Mouse (Mus musculus): ENCODE data around the gene Mapk14.

Mapk14 gene

GRCm38 (mm10) chr17:28690776-28691686, at the start of gene Mapk14:
Mapk14 (plus strand) TSS chr17:28691329.
- DNase-seq: peak; percentile 100

- no peak for DNase-seq
These were observed 47.4 kb upstream of the Mapk14 start for GRCm38 (mm10) chr17:28643697-28644096.

GRCm38 (mm10) chr17:28644112-28644511, 47.0 kb upstream of the Mapk14 start:
- DNase-seq: no peak

GRCm38 (mm10) chr17:28646221-28646620, 44.9 kb upstream of the Mapk14 start:
- DNase-seq: no peak

- DNase-seq: peak in 1 of 2 experiments; percentile 47
These were observed 42.3 kb upstream of the Mapk14 start for GRCm38 (mm10) chr17:28648607-28649370.

GRCm38 (mm10) chr17:28650268-28650667, 40.9 kb upstream of the Mapk14 start:
- no peak for DNase-seq

GRCm38 (mm10) chr17:28657936-28658335, 33.2 kb upstream of the Mapk14 start:
- no peak for DNase-seq

GRCm38 (mm10) chr17:28659564-28659963, 31.6 kb upstream of the Mapk14 start:
- DNase-seq: no peak

GRCm38 (mm10) chr17:28682311-28683084, 8.6 kb upstream of the Mapk14 start:
- peak; percentile 35 to 53 for DNase-seq

GRCm38 (mm10) chr17:28683601-28684000, 7.5 kb upstream of the Mapk14 start:
- DNase-seq: no peak

- DNase-seq: no peak
These were observed 6.5 kb upstream of the Mapk14 start for GRCm38 (mm10) chr17:28684631-28685030.

- no peak for DNase-seq
These were observed 3.8 kb upstream of the Mapk14 start for GRCm38 (mm10) chr17:28687354-28687753.

GRCm38 (mm10) chr17:28689586-28690283, 1.4 kb upstream of the Mapk14 start, which contains the start of gene Slc26a8:
Slc26a8 (minus strand) TSS chr17:28690233.
- DNase-seq: peak; percentile 37 to 57

GRCm38 (mm10) chr17:28691687-28692340, 685 bp downstream of the Mapk14 start:
- DNase-seq: peak; percentile 73 to 76

- peak; percentile 62 to 67 for DNase-seq
These were observed 1.2 kb downstream of the Mapk14 start for GRCm38 (mm10) chr17:28692341-28692710.

- no peak for DNase-seq
These were observed 2.0 kb downstream of the Mapk14 start for GRCm38 (mm10) chr17:28693086-28693485.

- no peak for DNase-seq
These were observed 2.9 kb downstream of the Mapk14 start for GRCm38 (mm10) chr17:28694078-28694477.

GRCm38 (mm10) chr17:28694832-28695231, 3.7 kb downstream of the Mapk14 start:
- no peak for DNase-seq

- no peak for DNase-seq
These were observed 5.5 kb downstream of the Mapk14 start for GRCm38 (mm10) chr17:28696641-28697040.

- DNase-seq: peak in 1 of 2 experiments; percentile 37
These were observed 6.4 kb downstream of the Mapk14 start for GRCm38 (mm10) chr17:28697290-28698195.

GRCm38 (mm10) chr17:28698245-28698644, 7.1 kb downstream of the Mapk14 start:
- DNase-seq: peak in 1 of 2 experiments; percentile 22

All from lung, postnatal 4 days (tissue).